In the genomic region with DNA sequence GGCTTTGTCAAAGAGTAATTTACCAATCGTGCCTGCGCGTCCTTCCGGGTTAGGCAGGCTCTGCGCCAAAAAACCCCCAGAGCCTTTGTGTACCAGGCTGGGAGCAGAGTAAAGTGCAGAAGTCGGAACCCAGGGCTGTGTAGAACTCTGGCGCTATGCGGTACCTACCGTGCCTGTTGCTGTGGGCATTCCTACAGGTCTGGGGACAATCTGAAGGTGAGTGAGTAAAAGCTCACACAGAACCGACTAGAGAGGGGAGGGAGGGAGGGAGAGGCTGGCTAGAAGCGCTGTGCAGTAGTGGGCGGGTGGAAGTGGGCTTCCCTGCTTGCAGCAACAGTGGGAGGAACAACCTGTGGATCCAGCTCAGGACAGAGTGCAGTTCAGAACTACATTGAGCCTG, we compare ENCODE assay signal across 7 mouse cellular contexts. TPM values are rescaled to one million over a fixed set of nuclear protein-coding genes. Genes with fewer than 3 reads are reported as not detected.
DNase-seq lines count a peak whose midpoint lies in the region; ATAC-seq and TF ChIP-seq lines count a peak whose summit lies in the region.

No protein-coding gene starts in this region.

- peak overlapping the region; percentile 52 for H3K4me2 ChIP-seq in liver, embryonic 15.5 days

- no peaks in the 10 kb centered on the region for H3K9me3 ChIP-seq in ES-Bruce4 (replicated peaks; ENCODE audit: control insufficient read depth, insufficient read depth, low read length, poor library complexity, severe bottlenecking)
- H3K9me3 ChIP-seq in liver, embryonic 15.5 days (replicated peaks), result no peaks in the 10 kb centered on the region

- H3K36me3 ChIP-seq in ES-Bruce4 (ENCODE audit: control insufficient read depth, insufficient read depth, low read length, poor library complexity, severe bottlenecking), result no peaks in the 10 kb centered on the region
- H3K36me3 ChIP-seq in liver, embryonic 15.5 days (replicated peaks), result no peaks in the 10 kb centered on the region
- H3K36me3 ChIP-seq in small intestine, adult 2 months (ENCODE audit: control insufficient read depth, insufficient read depth, low read length), result no peaks in the 10 kb centered on the region

- DNase-seq in ZHBTc4 (ENCODE audit: low read depth, low spot score), result peak; percentile 55
- no peak for DNase-seq in gastrocnemius, adult 18-20 months (ENCODE audit: low spot score)
- DNase-seq in cerebellum, postnatal 25 days, result no peak

- 0 out of 2 replicates have a peak overlapping the region, but pooled peaks have one; percentile 27 for H3K9ac ChIP-seq in ES-Bruce4 (ENCODE audit: low read depth, poor library complexity, severe bottlenecking)
- no peak overlapping the region for H3K9ac ChIP-seq in liver, embryonic 15.5 days

- H3K4me1 ChIP-seq in ES-Bruce4 (ENCODE audit: control insufficient read depth, insufficient read depth, low read length), result no peaks in the 10 kb centered on the region
- H3K4me1 ChIP-seq in liver, embryonic 15.5 days (replicated peaks), result no peaks in the 10 kb centered on the region
- H3K4me1 ChIP-seq in small intestine, adult 2 months (ENCODE audit: control insufficient read depth, insufficient read depth, insufficient read length, low read length), result 0 out of 2 replicates have a peak, but pooled peaks cover 2% of the 10 kb centered on the region

- H3K27ac ChIP-seq in ES-Bruce4 (ENCODE audit: insufficient read depth, low read length), result no peak overlapping the region
- H3K27ac ChIP-seq in liver, embryonic 15.5 days (replicated peaks), result no peak overlapping the region
- no peak overlapping the region for H3K27ac ChIP-seq in small intestine, adult 2 months (ENCODE audit: insufficient read depth, low read depth, low read length)

- 23% methylated on average over 12 of the region's 12 CpGs for WGBS in liver, embryonic 15.5 days (ENCODE audit: insufficient replicate concordance)
- 20% methylated on average over 12 of the region's 12 CpGs for WGBS in small intestine, adult 2 months

- no peak for TF ChIP-seq POLR2A in ES-Bruce4 (IDR thresholded peaks at IDR 0.05; ENCODE audit: insufficient read depth, low read length)
- TF ChIP-seq POLR2A in small intestine, adult 2 months (IDR thresholded peaks at IDR 0.05; ENCODE audit: low read depth, low read length), result no peak

- peak; percentile 42 to 46; a peak in 3 of 4 replicates for ATAC-seq in hematopoietic stem cell, adult 5-6 weeks (replicated peaks in 1 of 2; ENCODE audit: insufficient read depth in 1 of 2, low FRiP score in 2 of 2, low TSS enrichment in 1 of 2, low read depth in 1 of 2, poor library complexity in 2 of 2, severe bottlenecking in 2 of 2)
- no peak for ATAC-seq in liver, embryonic 15.5 days (ENCODE audit: insufficient read depth)

- TF ChIP-seq EP300 in ES-Bruce4 (IDR thresholded peaks at IDR 0.05; ENCODE audit: insufficient read depth, low read depth, low read length), result no peak

- peak overlapping the region; percentile 41 for H3K4me3 ChIP-seq in ES-Bruce4 (ENCODE audit: low read depth, low read length)
- H3K4me3 ChIP-seq in liver, embryonic 15.5 days (replicated peaks), result peak overlapping the region; percentile 31
- H3K4me3 ChIP-seq in small intestine, adult 2 months (ENCODE audit: low read depth, low read length), result peak overlapping the region; percentile 40

- H3K27me3 ChIP-seq in ES-Bruce4 (ENCODE audit: control insufficient read depth, insufficient read depth, low read length, poor library complexity, severe bottlenecking), result no peaks in the 10 kb centered on the region
- no peaks in the 10 kb centered on the region for H3K27me3 ChIP-seq in liver, embryonic 15.5 days
- H3K27me3 ChIP-seq in small intestine, adult 2 months (ENCODE audit: control insufficient read depth, insufficient read depth, low read length), result no peaks in the 10 kb centered on the region

- no peak for TF ChIP-seq CTCF in ES-Bruce4 (IDR thresholded peaks at IDR 0.05; ENCODE audit: low read depth, low read length)
- TF ChIP-seq CTCF in small intestine, adult 2 months (IDR thresholded peaks at IDR 0.05; ENCODE audit: extremely low read depth, insufficient read length, insufficient replicate concordance, low read depth, low read length), result no peak

RNA-seq across cellular contexts. Expression of a gene that starts 12.8 kb away (rescaled TPM):
- 1.9 and 2.8 TPM in 2 replicates for polyA plus RNA-seq in ES-Bruce4 (2011; ENCODE audit: insufficient read depth, insufficient read length, low read depth, missing spikeins)
- total RNA-seq in hematopoietic stem cell, adult 5-6 weeks (2017), result 52.9 and 84.5 TPM in 2 replicates
- polyA plus RNA-seq in liver, embryonic 15.5 days (2015; fragmentation: Nextera tagmentation; extraction: Ambion mirVana), result 5.8 and 6.0 TPM in 2 replicates
- 2.2 and 2.3 TPM in 2 replicates for polyA plus RNA-seq in small intestine, adult 2 months (2012; rRNA removed)
- total RNA-seq in gastrocnemius, adult 18-20 months (2021), result 1 to 10 TPM; 1.9 to 3.6 TPM
